Mouse (Mus musculus): ENCODE results near the gene Prr13. TPM values are rescaled to one million over a fixed set of nuclear protein-coding genes. Genes with fewer than 3 reads are reported as not detected.
A peak's percentile ranks its signal among the peaks of the same experiment; 100 is the strongest.

Gene Prr13
- polyA plus RNA-seq, 1 experiment from 2014 or later, result 98.2 TPM

DNA sequence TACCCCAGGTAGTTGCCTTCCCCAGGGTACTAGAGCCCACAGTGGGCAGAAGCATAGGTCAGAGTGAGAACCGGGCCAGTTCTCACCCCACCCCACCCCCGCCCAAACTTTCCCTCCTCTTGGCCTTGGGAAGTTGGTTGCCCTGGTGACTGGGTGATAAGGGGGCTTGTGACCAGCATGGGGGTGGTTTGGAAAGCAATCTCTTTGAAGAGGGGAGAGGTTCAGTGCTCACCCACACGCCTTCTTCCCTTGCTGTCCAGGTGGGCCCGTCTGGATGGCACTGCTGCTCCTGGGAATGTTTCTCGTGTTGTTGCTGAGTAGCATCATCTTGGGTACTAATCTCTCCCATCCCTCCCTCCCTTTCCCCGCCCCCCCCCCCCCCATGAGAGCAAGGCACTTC, 12.4 kb upstream of the Prr13 start:
- no peak overlapping the region for H3K4me3 ChIP-seq
- DNase-seq (ENCODE audit: low spot score), result no peak
- no peaks in the 10 kb centered on the region for H3K27me3 ChIP-seq (ENCODE audit: insufficient read depth, poor library complexity, severe bottlenecking)
- H3K4me1 ChIP-seq (replicated peaks), result peaks cover 4% of the 10 kb centered on the region
- H3K9me3 ChIP-seq, result no peaks in the 10 kb centered on the region
- 59% methylated on average over 6 of the region's 6 CpGs for WGBS
- H3K27ac ChIP-seq, result no peak overlapping the region
- H3K36me3 ChIP-seq, result no peaks in the 10 kb centered on the region

DNA sequence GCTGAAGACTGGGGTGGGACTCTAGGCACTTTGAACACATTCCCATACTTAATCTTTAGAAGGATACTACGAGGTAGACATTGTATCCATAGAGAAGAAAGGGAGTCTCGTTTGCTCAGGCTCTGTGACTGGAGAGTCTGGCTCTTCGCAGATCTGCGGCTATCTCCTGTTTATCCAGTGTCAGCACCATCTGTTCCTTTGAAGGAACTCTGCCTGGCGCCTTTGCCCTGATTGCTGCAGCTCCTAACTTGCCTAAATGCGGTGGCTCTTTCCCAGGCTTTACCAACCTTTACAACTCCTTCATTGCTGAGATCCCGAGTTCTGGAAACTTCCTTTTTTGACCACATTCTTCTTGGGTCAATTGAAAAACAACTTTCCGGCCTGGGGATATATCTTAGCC, 9.5 kb upstream of the Prr13 start:
- 71% methylated on average over 8 of the region's 8 CpGs for WGBS
- Histone ChIP-seq H3K36me3 (no peaks in the 10 kb centered on the region), H3K27me3 (ENCODE audit: insufficient read depth, poor library complexity, severe bottlenecking) (no peaks in the 10 kb centered on the region), H3K27ac (no peak overlapping the region), H3K4me3 (no peak overlapping the region), H3K9me3 (no peaks in the 10 kb centered on the region), H3K4me1 (replicated peaks) (peaks cover 4% of the 10 kb centered on the region)
- DNase-seq (ENCODE audit: low spot score), result no peak

- H3K4me1 ChIP-seq (replicated peaks), result peaks cover 6% of the 10 kb centered on the region
- H3K36me3 ChIP-seq, result no peaks in the 10 kb centered on the region
- H3K27me3 ChIP-seq (ENCODE audit: insufficient read depth, poor library complexity, severe bottlenecking), result no peaks in the 10 kb centered on the region
- WGBS, result 37% methylated on average over 7 of the region's 7 CpGs
- no peaks in the 10 kb centered on the region for H3K9me3 ChIP-seq
- no peak overlapping the region for H3K27ac ChIP-seq
- DNase-seq (ENCODE audit: low spot score), result no peak
- H3K4me3 ChIP-seq, result no peak overlapping the region
Measured at GRCm38 (mm10) chr15:102450928-102451327, 7.9 kb upstream of the Prr13 start.

DNA sequence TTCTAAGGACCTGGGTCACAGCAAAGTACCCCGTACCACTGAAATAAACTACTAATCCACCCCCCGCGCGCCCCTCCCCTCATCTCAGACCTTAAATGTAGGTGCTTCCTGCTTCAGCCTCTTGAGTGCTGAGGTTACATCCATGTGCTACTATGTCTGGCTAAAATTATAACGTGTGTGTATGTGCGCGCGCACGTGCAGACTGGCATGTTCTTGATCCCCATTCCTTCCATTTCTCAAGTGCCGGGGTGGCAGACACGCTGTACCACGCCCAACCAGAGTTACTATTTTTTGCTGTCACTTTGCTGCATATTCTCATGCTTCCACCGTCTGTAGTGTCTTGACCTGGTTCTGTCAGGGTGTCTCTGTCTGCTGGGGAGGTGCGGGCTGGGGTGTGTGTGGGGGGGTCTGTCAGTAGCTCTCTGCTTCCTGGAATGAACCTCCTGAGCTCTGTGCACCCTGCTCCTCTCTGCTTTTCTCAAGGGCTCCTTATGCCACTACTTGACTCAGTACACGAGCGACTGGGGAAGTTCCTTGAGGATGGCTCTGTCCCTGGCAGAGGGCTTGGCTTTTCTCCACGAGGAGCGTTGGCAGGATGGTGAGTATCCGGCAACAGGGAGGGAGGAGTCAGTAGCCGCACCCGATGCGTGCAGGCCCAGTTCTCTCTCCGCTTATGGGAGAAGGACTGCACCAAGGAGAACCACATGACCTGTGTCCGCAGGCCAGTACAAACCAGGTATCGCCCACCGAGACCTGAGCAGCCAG, 7.0 kb upstream of the Prr13 start:
- WGBS, result 84% methylated on average over 26 of the region's 26 CpGs

GRCm38 (mm10) chr15:102455993-102456392, 2.8 kb upstream of the Prr13 start:
- peak; percentile 18 for DNase-seq (ENCODE audit: low spot score)
- 35% methylated on average over 6 of the region's 6 CpGs for WGBS
- H3K4me3 ChIP-seq, result no peak overlapping the region
- no peaks in the 10 kb centered on the region for H3K36me3 ChIP-seq
- H3K27me3 ChIP-seq (ENCODE audit: insufficient read depth, poor library complexity, severe bottlenecking), result no peaks in the 10 kb centered on the region
- peaks cover 28% of the 10 kb centered on the region for H3K4me1 ChIP-seq (replicated peaks)
- H3K9me3 ChIP-seq, result no peaks in the 10 kb centered on the region
- H3K27ac ChIP-seq, result no peak overlapping the region

More for the DNA sequence above, 7.0 kb upstream of the Prr13 start:
- Histone ChIP-seq H3K27me3 (ENCODE audit: insufficient read depth, poor library complexity, severe bottlenecking) (no peaks in the 10 kb centered on the region), H3K9me3 (no peaks in the 10 kb centered on the region), H3K27ac (no peak overlapping the region), H3K4me3 (no peak overlapping the region), H3K4me1 (replicated peaks) (peaks cover 5% of the 10 kb centered on the region), H3K36me3 (no peaks in the 10 kb centered on the region)
- DNase-seq (ENCODE audit: low spot score), result no peak

DNA sequence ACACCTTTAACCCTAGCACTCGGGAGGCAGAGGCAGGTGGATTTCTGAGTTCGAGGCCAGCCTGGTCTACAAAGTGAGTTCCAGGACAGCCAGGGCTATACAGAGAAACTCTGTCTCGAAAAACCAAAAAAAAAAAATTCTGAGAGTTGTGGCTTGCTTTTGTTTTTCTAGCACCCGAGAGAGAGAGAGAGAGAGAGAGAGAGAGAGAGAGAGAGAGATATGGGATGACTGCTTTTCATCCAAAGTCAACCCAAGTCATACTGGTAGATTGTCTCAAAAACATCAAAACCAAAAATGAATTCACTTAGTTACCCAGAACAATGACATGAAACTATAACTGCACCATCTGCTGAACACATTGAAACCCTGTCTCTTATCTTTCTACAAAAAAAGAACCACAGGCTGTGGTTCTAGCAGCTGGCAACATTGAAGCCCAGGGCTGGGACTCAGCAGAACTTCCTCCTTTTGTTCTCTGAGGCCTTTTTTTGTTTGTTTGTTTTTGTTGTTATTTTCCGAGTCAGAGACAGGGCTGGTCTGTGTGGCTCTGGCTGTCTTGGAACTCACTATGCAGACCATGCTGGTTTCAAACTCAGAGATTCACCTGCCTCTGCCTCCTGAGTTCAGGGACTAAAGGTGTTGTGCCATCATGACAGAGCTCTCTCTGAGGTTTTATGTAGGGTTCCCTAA, 635 bp upstream of the Prr13 start:
- H3K27ac ChIP-seq, result peak overlapping the region; percentile 81
- peak overlapping the region; percentile 57 for H3K4me3 ChIP-seq

GRCm38 (mm10) chr15:102459381-102459780, 553 bp downstream of the Prr13 start:
- Histone ChIP-seq H3K27ac (peak overlapping the region; percentile 81), H3K4me1 (replicated peaks) (peaks cover 33% of the 10 kb centered on the region), H3K9me3 (no peaks in the 10 kb centered on the region), H3K36me3 (peaks cover 16% of the 10 kb centered on the region; the same call in 1 of the 2 replicates), H3K4me3 (peak overlapping the region; percentile 57), H3K27me3 (ENCODE audit: insufficient read depth, poor library complexity, severe bottlenecking) (no peaks in the 10 kb centered on the region)
- no peak for DNase-seq (ENCODE audit: low spot score)
- 32% methylated on average over 6 of the region's 6 CpGs for WGBS

More for the DNA sequence above, 635 bp upstream of the Prr13 start:
- Histone ChIP-seq H3K9me3 (no peaks in the 10 kb centered on the region), H3K4me1 (replicated peaks) (peaks cover 33% of the 10 kb centered on the region), H3K36me3 (peaks cover 11% of the 10 kb centered on the region; the same call in 1 of the 2 replicates), H3K27me3 (ENCODE audit: insufficient read depth, poor library complexity, severe bottlenecking) (no peaks in the 10 kb centered on the region)
- DNase-seq (ENCODE audit: low spot score), result no peak
- WGBS, result 73% methylated on average over 5 of the region's 5 CpGs

GRCm38 (mm10) chr15:102459847-102460246, 1.0 kb downstream of the Prr13 start:
- peaks cover 16% of the 10 kb centered on the region; the same call in 1 of the 2 replicates for H3K36me3 ChIP-seq
- peak overlapping the region; percentile 57; the same call in 1 of the 2 replicates for H3K4me3 ChIP-seq

GRCm38 (mm10) chr15:102460409-102460808, 1.6 kb downstream of the Prr13 start:
- H3K9me3 ChIP-seq, result no peaks in the 10 kb centered on the region
- no peak for DNase-seq (ENCODE audit: low spot score)
- peak overlapping the region; percentile 30 for H3K27ac ChIP-seq
- 81% methylated on average over 12 of the region's 12 CpGs for WGBS
- H3K4me1 ChIP-seq (replicated peaks), result peaks cover 33% of the 10 kb centered on the region
- peaks cover 16% of the 10 kb centered on the region; the same call in 1 of the 2 replicates for H3K36me3 ChIP-seq
- peak overlapping the region; percentile 57 for H3K4me3 ChIP-seq
- no peaks in the 10 kb centered on the region for H3K27me3 ChIP-seq (ENCODE audit: insufficient read depth, poor library complexity, severe bottlenecking)

More at GRCm38 (mm10) chr15:102459847-102460246, 1.0 kb downstream of the Prr13 start:
- WGBS, result 71% methylated on average over 5 of the region's 5 CpGs
- Histone ChIP-seq H3K27me3 (ENCODE audit: insufficient read depth, poor library complexity, severe bottlenecking) (no peaks in the 10 kb centered on the region), H3K9me3 (no peaks in the 10 kb centered on the region), H3K4me1 (replicated peaks) (peaks cover 33% of the 10 kb centered on the region), H3K27ac (no peak overlapping the region)
- DNase-seq (ENCODE audit: low spot score), result no peak

- Histone ChIP-seq H3K36me3 (peaks cover 16% of the 10 kb centered on the region; the same call in 1 of the 2 replicates), H3K4me3 (peak overlapping the region; percentile 57; the same call in 1 of the 2 replicates), H3K27me3 (ENCODE audit: insufficient read depth, poor library complexity, severe bottlenecking) (no peaks in the 10 kb centered on the region), H3K4me1 (replicated peaks) (peaks cover 31% of the 10 kb centered on the region), H3K9me3 (no peaks in the 10 kb centered on the region), H3K27ac (peak overlapping the region; percentile 30; the same call in 1 of the 2 replicates)
- no peak for DNase-seq (ENCODE audit: low spot score)
- WGBS, result 74% methylated on average over 4 of the region's 4 CpGs
Measured at GRCm38 (mm10) chr15:102460971-102461370, 2.1 kb downstream of the Prr13 start.

DNA sequence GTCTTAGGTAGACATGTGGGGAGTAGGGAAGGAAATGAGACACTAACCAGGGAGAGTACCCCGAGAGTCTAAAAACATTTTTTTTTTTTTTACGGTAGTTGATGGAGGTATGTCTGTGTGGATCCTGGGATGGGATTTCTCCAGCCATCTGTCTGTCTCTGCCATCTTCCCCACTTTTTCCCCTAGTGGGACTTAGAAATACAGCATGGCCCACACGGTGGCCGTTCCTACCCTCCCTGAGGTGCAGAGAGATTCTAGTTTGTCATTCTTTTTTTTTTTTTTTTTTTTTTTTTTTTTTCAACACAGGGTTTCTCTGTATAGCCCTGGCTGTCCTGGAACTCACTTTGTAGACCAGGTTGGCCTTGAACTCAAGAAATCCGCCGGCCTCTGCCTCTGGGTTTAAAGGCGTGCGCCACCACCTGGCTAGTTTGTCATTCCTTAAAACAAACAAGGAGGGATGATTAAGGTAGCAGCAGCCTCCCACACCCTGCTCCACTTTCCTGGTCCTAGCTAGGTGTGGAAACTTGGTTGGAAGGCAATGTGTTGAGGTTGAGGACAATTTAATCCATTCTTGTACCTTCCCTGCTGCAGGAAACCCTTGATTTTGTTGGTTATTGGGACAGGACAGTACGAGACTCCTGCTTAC, 2.7 kb downstream of the Prr13 start:
- Histone ChIP-seq H3K4me1 (replicated peaks) (peaks cover 28% of the 10 kb centered on the region), H3K36me3 (peaks cover 16% of the 10 kb centered on the region; the same call in 1 of the 2 replicates), H3K4me3 (no peak overlapping the region), H3K9me3 (no peaks in the 10 kb centered on the region), H3K27ac (no peak overlapping the region), H3K27me3 (ENCODE audit: insufficient read depth, poor library complexity, severe bottlenecking) (no peaks in the 10 kb centered on the region)
- 85% methylated on average over 9 of the region's 9 CpGs for WGBS
- no peak for DNase-seq (ENCODE audit: low spot score)

DNA sequence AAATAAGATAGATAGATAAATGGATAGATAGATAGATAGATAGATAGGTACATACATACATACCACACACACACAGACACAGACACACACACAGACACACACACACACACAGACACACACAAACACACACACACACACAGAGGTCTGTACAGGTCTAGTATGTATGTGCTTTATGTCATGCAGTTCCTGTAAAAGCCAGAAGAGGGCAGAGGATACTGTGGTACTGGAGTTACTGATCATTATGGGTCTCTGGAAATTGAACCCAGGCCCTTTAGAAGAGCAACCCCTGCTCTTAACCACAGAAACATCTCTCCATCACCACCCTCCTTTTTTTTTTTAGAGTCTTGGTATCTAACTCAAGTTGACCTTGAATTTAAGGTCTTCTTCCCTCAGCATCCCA, 4.8 kb downstream of the Prr13 start:
- Histone ChIP-seq H3K27ac (no peak overlapping the region), H3K4me3 (no peak overlapping the region), H3K27me3 (ENCODE audit: insufficient read depth, poor library complexity, severe bottlenecking) (no peaks in the 10 kb centered on the region), H3K4me1 (replicated peaks) (peaks cover 28% of the 10 kb centered on the region), H3K36me3 (peaks cover 20% of the 10 kb centered on the region), H3K9me3 (no peaks in the 10 kb centered on the region; the same call in 1 of the 2 replicates)
- DNase-seq (ENCODE audit: low spot score), result no peak
